ENCODE assay signal across 9 mouse cellular contexts in genomic region chr14:27622923-27623219, GRCm38 (mm10). TPM values are rescaled to one million over a fixed set of nuclear protein-coding genes. Genes with fewer than 3 reads are reported as not detected.
A peak's percentile ranks its signal among the peaks of the same experiment; 100 is the strongest.
DNase-seq lines count a peak whose midpoint lies in the region; ATAC-seq and TF ChIP-seq lines count a peak whose summit lies in the region.
"Had no signal": no experiment of that assay in that cellular context is flagged by ENCODE, and none has a peak within 500 bp of the region (broad histone marks: within the 10 kb centered on the region; RNA-seq: fewer than 3 reads in every experiment).

No protein-coding gene starts in this region.

- no peaks in the 10 kb centered on the region for H3K9me3 ChIP-seq in lung, postnatal 0 days (ENCODE audit: low read length)
- H3K9me3 ChIP-seq in liver, embryonic 12.5 days (replicated peaks) = no peaks in the 10 kb centered on the region
- H3K9me3 ChIP-seq in stomach, postnatal 0 days (ENCODE audit: control insufficient read depth, low read length) = no peaks in the 10 kb centered on the region

- H3K9ac ChIP-seq in lung, postnatal 0 days (replicated peaks; ENCODE audit: low read depth) = 0 out of 2 replicates have a peak overlapping the region, but pooled peaks have one; percentile 3
- no peak overlapping the region for H3K9ac ChIP-seq in liver, embryonic 12.5 days
- peak overlapping the region; percentile 59; the same call in 1 of the 2 replicates for H3K9ac ChIP-seq in stomach, postnatal 0 days (ENCODE audit: low read length)

- ATAC-seq in cerebellum, adult (ENCODE audit: insufficient number of reproducible peaks, low FRiP score, low TSS enrichment) = no peak
- ATAC-seq in lung, postnatal 0 days = no peak
- no peak for ATAC-seq in liver, embryonic 12.5 days
- no peak for ATAC-seq in stomach, postnatal 0 days (ENCODE audit: low FRiP score, low TSS enrichment)

- peak overlapping the region; percentile 90 for H3K4me2 ChIP-seq in lung, postnatal 0 days (replicated peaks; ENCODE audit: low read depth, low read length)
- peak overlapping the region; percentile 71 for H3K4me2 ChIP-seq in liver, embryonic 12.5 days
- peak overlapping the region; percentile 99 for H3K4me2 ChIP-seq in stomach, postnatal 0 days (replicated peaks; ENCODE audit: low read depth)

- TF ChIP-seq EP300 in lung, postnatal 0 days (IDR thresholded peaks at IDR 0.05) = no peak
- no peak for TF ChIP-seq EP300 in stomach, postnatal 0 days (optimal IDR thresholded peaks at IDR 0.05)

- WGBS in lung, postnatal 0 days = 2% methylated on average over 6 of the region's 6 CpGs
- WGBS in liver, embryonic 12.5 days (ENCODE audit: insufficient replicate concordance) = 3% methylated on average over 6 of the region's 6 CpGs
- WGBS in stomach, postnatal 0 days = 2% methylated on average over 6 of the region's 6 CpGs

- TF ChIP-seq CTCF in lung, postnatal 0 days (IDR thresholded peaks at IDR 0.05) = no peak
- TF ChIP-seq CTCF in stomach, postnatal 0 days (IDR thresholded peaks at IDR 0.05; ENCODE audit: low read depth) = no peak

- peak overlapping the region; percentile 50 for H3K4me3 ChIP-seq in lung, postnatal 0 days (ENCODE audit: low read depth, low read length)
- H3K4me3 ChIP-seq in liver, embryonic 12.5 days = peak overlapping the region; percentile 54
- peak overlapping the region; percentile 50 for H3K4me3 ChIP-seq in stomach, postnatal 0 days (ENCODE audit: low read depth, low read length)

- H3K27ac ChIP-seq in lung, postnatal 0 days (ENCODE audit: low read length) = no peak overlapping the region
- no peak overlapping the region for H3K27ac ChIP-seq in liver, embryonic 12.5 days
- H3K27ac ChIP-seq in stomach, postnatal 0 days (replicated peaks) = no peak overlapping the region

- DNase-seq in cerebellum, adult 8-10 months = peak; percentile 33
- peak; percentile 4 for DNase-seq in lung, postnatal 0 days (ENCODE audit: low spot score)
- no peak for DNase-seq in lung, adult 18-20 months
- DNase-seq in stomach, postnatal 0 days (ENCODE audit: low spot score) = no peak
- no peak for DNase-seq in gastrocnemius, adult 18-20 months (ENCODE audit: low spot score)
- no peak for DNase-seq in retina, embryonic 14.5 days (ENCODE audit: low spot score)
- DNase-seq: thymus, adult 2 months had no signal

- no peaks in the 10 kb centered on the region; the same call in 1 of the 2 replicates for H3K4me1 ChIP-seq in lung, postnatal 0 days (ENCODE audit: insufficient read depth, low read depth, low read length)
- H3K4me1 ChIP-seq in liver, embryonic 12.5 days = 0 out of 2 replicates have a peak, but pooled peaks cover 7% of the 10 kb centered on the region
- no peaks in the 10 kb centered on the region for H3K4me1 ChIP-seq in stomach, postnatal 0 days (replicated peaks; ENCODE audit: control insufficient read depth, insufficient read depth)

- H3K36me3 ChIP-seq in lung, postnatal 0 days (ENCODE audit: insufficient read depth, low read length) = no peaks in the 10 kb centered on the region
- no peaks in the 10 kb centered on the region for H3K36me3 ChIP-seq in liver, embryonic 12.5 days
- H3K36me3 ChIP-seq in stomach, postnatal 0 days (ENCODE audit: control insufficient read depth, insufficient read depth, low read length) = no peaks in the 10 kb centered on the region

- 0 out of 2 replicates have a peak, but pooled peaks cover 2% of the 10 kb centered on the region for H3K27me3 ChIP-seq in lung, postnatal 0 days (replicated peaks; ENCODE audit: insufficient read depth, low read length)
- H3K27me3 ChIP-seq in liver, embryonic 12.5 days (replicated peaks) = peaks cover 44% of the 10 kb centered on the region
- peaks cover 3% of the 10 kb centered on the region; the same call in 1 of the 2 replicates for H3K27me3 ChIP-seq in stomach, postnatal 0 days (ENCODE audit: control insufficient read depth, insufficient read depth, low read length)

RNA-seq across cellular contexts. Expression of gene Erc2, which starts 0.6 kb away (rescaled TPM):
- polyA plus RNA-seq in lung, postnatal 0 days (2015; fragmentation: Nextera tagmentation; extraction: Ambion mirVana) = 1.9 and 2.2 TPM in 2 replicates
- polyA plus RNA-seq in liver, embryonic 12.5 days (2016; fragmentation: Nextera tagmentation; extraction: Ambion mirVana) = 0.51 and 0.77 TPM in 2 replicates
- 2.3 and 3.0 TPM in 2 replicates for polyA plus RNA-seq in stomach, postnatal 0 days (2015; fragmentation: Nextera tagmentation; extraction: Ambion mirVana)
- under 1 TPM; 0.11 to 0.83 TPM for total RNA-seq in gastrocnemius, adult 18-20 months (2021)

Comparison
In these comparisons a context has a peak if more than half of its experiments do, and no peak if none do; other contexts are left out.
1. DNase-seq: peak in cerebellum, adult 8-10 months (single experiment) and lung, postnatal 0 days (single experiment); none in lung, adult 18-20 months (0 of 2), stomach, postnatal 0 days (single experiment), gastrocnemius, adult 18-20 months (single experiment) and retina, embryonic 14.5 days (single experiment).
2. Peak in every context shown above with its lines, with median percentiles within 50 percentile points of each other: H3K4me2 ChIP-seq and H3K4me3 ChIP-seq.